Mouse (Mus musculus) limb, embryonic 10.5 days (tissue): ENCODE measurements around the gene Birc3. TPM values are rescaled to one million over a fixed set of nuclear protein-coding genes. Genes with fewer than 3 reads are reported as not detected.
A peak's percentile ranks its signal among the peaks of the same experiment; 100 is the strongest.
"Not testable (repeated sequence)": the region's sequence is repeated elsewhere in the genome, so short reads cannot be mapped to it uniquely, and the experiment has no call there.

Source experiments
- DNase-seq: peaks from one replicate; pipeline ENCODE4 v3.0.0-alpha.2; 2017; ENCODE audit warnings: low spot score
- H3K27ac ChIP-seq: fragments of 300-500 bp; sonication (generic); 2 replicates; pipeline ENCODE4 v1.5.1; 2016; ENCODE audit warnings: mild to moderate bottlenecking
- H3K27me3 ChIP-seq: fragments of 300-500 bp; sonication (generic); 2 replicates; pipeline ENCODE4 v1.6.1; 2016; ENCODE audit warnings: low read depth, mild to moderate bottlenecking; ENCODE audit not compliant: poor library complexity, severe bottlenecking
- H3K36me3 ChIP-seq: fragments of 300-500 bp; sonication (generic); 2 replicates; pipeline ENCODE4 v1.6.1; 2016; ENCODE audit warnings: mild to moderate bottlenecking, moderate library complexity
- H3K4me1 ChIP-seq: fragments of 300-500 bp; sonication (generic); 2 replicates; pipeline ENCODE4 v1.6.1; 2016
- H3K4me3 ChIP-seq: fragments of 300-500 bp; sonication (generic); 2 replicates; pipeline ENCODE4 v1.5.1; 2016; ENCODE audit warnings: mild to moderate bottlenecking, moderate library complexity
- H3K9me3 ChIP-seq: fragments of 300-500 bp; sonication (generic); replicated peaks from 2 replicates; pipeline ENCODE4 v1.6.1; 2016; ENCODE audit warnings: mild to moderate bottlenecking
- WGBS: fragments of 180-500 bp; shearing (Covaris S2); methylation state at CpG from one replicate; pipeline ENCODE4 v1.1.7; 2016; 5-methylcytosine and 5-hydroxymethylcytosine counted together
- polyA plus RNA-seq: library from polyadenylated mRNA; unstranded; fragments of >200 nt; fragmentation: Nextera tagmentation; extraction: Ambion mirVana; gene quantifications from 2 replicates; pipeline ENCODE4 v1.2.1, GENCODE M21; 2016

Gene Birc3
- polyA plus RNA-seq, 1 experiment from 2014 or later: 7.4 TPM

GRCm38 (mm10) chr9:7854196-7854595, 18.8 kb downstream of the Birc3 start:
- WGBS: 76% methylated on average over 14 of the region's 14 CpGs
- not testable (repeated sequence) for H3K4me1 ChIP-seq, H3K27me3 ChIP-seq, DNase-seq, H3K4me3 ChIP-seq, H3K36me3 ChIP-seq, H3K27ac ChIP-seq, H3K9me3 ChIP-seq

- no peak overlapping the region for H3K27ac ChIP-seq
- H3K36me3 ChIP-seq: peaks cover 14% of the 10 kb centered on the region
- DNase-seq: no peak
- no peaks in the 10 kb centered on the region for H3K9me3 ChIP-seq
- no peak overlapping the region for H3K4me3 ChIP-seq
- WGBS: 85% methylated on average over 4 of the region's 4 CpGs
- no peaks in the 10 kb centered on the region for H3K27me3 ChIP-seq
- no peaks in the 10 kb centered on the region for H3K4me1 ChIP-seq
Measured at GRCm38 (mm10) chr9:7852346-7853230, 20.4 kb downstream of the Birc3 start.

- H3K36me3 ChIP-seq: peaks cover 14% of the 10 kb centered on the region
- 89% methylated on average over 8 of the region's 8 CpGs for WGBS
- no peak for DNase-seq
- no peak overlapping the region for H3K27ac ChIP-seq
- no peak overlapping the region for H3K4me3 ChIP-seq
- H3K4me1 ChIP-seq: no peaks in the 10 kb centered on the region
- no peaks in the 10 kb centered on the region for H3K9me3 ChIP-seq
- no peaks in the 10 kb centered on the region for H3K27me3 ChIP-seq
Measured at GRCm38 (mm10) chr9:7851841-7852240, 21.1 kb downstream of the Birc3 start.

GRCm38 (mm10) chr9:7848191-7848590, 24.8 kb downstream of the Birc3 start:
- 91% methylated on average over 18 of the region's 18 CpGs for WGBS
- H3K27ac ChIP-seq: no peak overlapping the region
- H3K27me3 ChIP-seq: no peaks in the 10 kb centered on the region
- no peaks in the 10 kb centered on the region for H3K9me3 ChIP-seq
- no peaks in the 10 kb centered on the region for H3K4me1 ChIP-seq
- no peak for DNase-seq
- H3K36me3 ChIP-seq: peaks cover 12% of the 10 kb centered on the region
- no peak overlapping the region for H3K4me3 ChIP-seq

- Histone ChIP-seq H3K9me3 (no peaks in the 10 kb centered on the region), H3K4me1 (no peaks in the 10 kb centered on the region), H3K36me3 (peaks cover 12% of the 10 kb centered on the region), H3K4me3 (no peak overlapping the region), H3K27ac (no peak overlapping the region), H3K27me3 (no peaks in the 10 kb centered on the region)
- 84% methylated on average over 1 of the region's 1 CpGs for WGBS
- no peak for DNase-seq
Measured at GRCm38 (mm10) chr9:7846667-7847199, 26.3 kb downstream of the Birc3 start.

- Histone ChIP-seq H3K36me3 (peaks cover 12% of the 10 kb centered on the region), H3K27ac (no peak overlapping the region), H3K4me1 (no peaks in the 10 kb centered on the region), H3K27me3 (no peaks in the 10 kb centered on the region), H3K4me3 (no peak overlapping the region), H3K9me3 (no peaks in the 10 kb centered on the region)
- no peak for DNase-seq
- WGBS: 80% methylated on average over 4 of the region's 4 CpGs
Measured at GRCm38 (mm10) chr9:7845216-7845895, 27.6 kb downstream of the Birc3 start.

GRCm38 (mm10) chr9:7841221-7841620, 31.8 kb downstream of the Birc3 start:
- Histone ChIP-seq H3K4me1 (0 out of 2 replicates have a peak, but pooled peaks cover 3% of the 10 kb centered on the region), H3K36me3 (no peaks in the 10 kb centered on the region), H3K27ac (no peak overlapping the region), H3K9me3 (no peaks in the 10 kb centered on the region), H3K4me3 (no peak overlapping the region), H3K27me3 (no peaks in the 10 kb centered on the region)
- WGBS: 68% methylated on average over 6 of the region's 6 CpGs
- no peak for DNase-seq

- peak; percentile 60 for DNase-seq
- H3K9me3 ChIP-seq: no peaks in the 10 kb centered on the region
- peaks cover 12% of the 10 kb centered on the region; the same call in 1 of the 2 replicates for H3K4me1 ChIP-seq
- H3K36me3 ChIP-seq: peaks cover 19% of the 10 kb centered on the region
- 22% methylated on average over 14 of the region's 14 CpGs for WGBS
- H3K27ac ChIP-seq: peak overlapping the region; percentile 96
- H3K4me3 ChIP-seq: peak overlapping the region; percentile 66
- no peaks in the 10 kb centered on the region for H3K27me3 ChIP-seq
Measured at GRCm38 (mm10) chr9:7837806-7838440, 35.1 kb downstream of the Birc3 start.

- no peaks in the 10 kb centered on the region for H3K9me3 ChIP-seq
- H3K36me3 ChIP-seq: peaks cover 27% of the 10 kb centered on the region
- H3K27ac ChIP-seq: peak within 1 kb of the TSS; percentile 96
- peaks cover 12% of the 10 kb centered on the region; the same call in 1 of the 2 replicates for H3K4me1 ChIP-seq
- no peaks in the 10 kb centered on the region for H3K27me3 ChIP-seq
- DNase-seq: peak; percentile 97
- peak within 1 kb of the TSS; percentile 66 for H3K4me3 ChIP-seq
- under 1% methylated on average over 68 of the region's 68 CpGs for WGBS
Measured at GRCm38 (mm10) chr9:7836905-7837805, 35.8 kb downstream of the Birc3 start, which contains the start of gene Birc2. Gene Birc2 (minus strand): TSS chr9:7837064.

GRCm38 (mm10) chr9:7836331-7836730, 36.7 kb downstream of the Birc3 start:
- H3K4me1 ChIP-seq: peaks cover 12% of the 10 kb centered on the region; the same call in 1 of the 2 replicates
- peak; percentile 69 for DNase-seq
- peak overlapping the region; percentile 66 for H3K4me3 ChIP-seq
- peak overlapping the region; percentile 96 for H3K27ac ChIP-seq
- WGBS: under 1% methylated on average over 16 of the region's 16 CpGs
- peaks cover 33% of the 10 kb centered on the region for H3K36me3 ChIP-seq
- H3K27me3 ChIP-seq: no peaks in the 10 kb centered on the region
- H3K9me3 ChIP-seq: no peaks in the 10 kb centered on the region

- H3K4me3 ChIP-seq: no peak overlapping the region
- H3K4me1 ChIP-seq: peaks cover 12% of the 10 kb centered on the region; the same call in 1 of the 2 replicates
- no peaks in the 10 kb centered on the region for H3K27me3 ChIP-seq
Measured at GRCm38 (mm10) chr9:7835302-7835701, 37.7 kb downstream of the Birc3 start.

GRCm38 (mm10) chr9:7833421-7833820, 39.6 kb downstream of the Birc3 start:
- peaks cover 12% of the 10 kb centered on the region; the same call in 1 of the 2 replicates for H3K4me1 ChIP-seq
- H3K27ac ChIP-seq: no peak overlapping the region
- H3K27me3 ChIP-seq: no peaks in the 10 kb centered on the region
- DNase-seq: no peak
- WGBS: 92% methylated on average over 6 of the region's 6 CpGs
- no peak overlapping the region for H3K4me3 ChIP-seq
- no peaks in the 10 kb centered on the region for H3K9me3 ChIP-seq
- H3K36me3 ChIP-seq: peaks cover 46% of the 10 kb centered on the region

More at GRCm38 (mm10) chr9:7835302-7835701, 37.7 kb downstream of the Birc3 start:
- WGBS: 81% methylated on average over 1 of the region's 1 CpGs
- Histone ChIP-seq H3K27ac (no peak overlapping the region), H3K9me3 (no peaks in the 10 kb centered on the region), H3K36me3 (peaks cover 34% of the 10 kb centered on the region)
- DNase-seq: no peak
